Mouse (Mus musculus) heart, postnatal 0 days (tissue): Measurements from ENCODE around the gene Ppm1l.

ENCODE experiments used
- CTCF ChIP-seq: IDR thresholded peaks from 2 replicates; pipeline ENCODE4 v1.5.1; 2016; ENCODE audit warnings: antibody characterized with exemption, control low read depth, low read depth
- EP300 ChIP-seq: IDR thresholded peaks from 2 replicates; pipeline ENCODE4 v1.6.1; 2016; ENCODE audit warnings: antibody characterized with exemption, low read depth

DNA sequence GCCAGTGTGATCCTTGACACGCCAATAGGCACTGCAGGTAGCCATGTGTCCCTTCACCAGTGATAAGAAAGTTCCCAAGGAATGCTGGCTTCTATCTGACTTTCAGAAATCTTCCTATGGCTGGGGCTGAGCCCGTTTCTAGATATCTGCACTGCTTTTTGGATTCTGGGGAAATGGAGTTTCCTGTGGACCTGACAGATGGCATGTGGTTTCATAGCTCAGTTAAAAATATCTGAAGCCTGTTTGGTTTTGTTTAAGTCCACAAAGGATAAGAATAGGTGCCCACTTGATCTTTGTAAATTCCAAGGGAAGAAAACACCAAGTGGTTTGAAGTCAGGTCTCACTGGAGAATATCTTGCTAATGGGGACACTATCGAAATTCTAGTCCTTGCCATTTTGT, 173.0 kb downstream of the Ppm1l start:
- no peak for TF ChIP-seq CTCF
- TF ChIP-seq EP300, result no peak
